Mouse (Mus musculus): ENCODE results near the gene 1700021F05Rik. TPM values are rescaled to one million over a fixed set of nuclear protein-coding genes. Genes with fewer than 3 reads are reported as not detected.

Gene 1700021F05Rik
- total and polyA plus RNA-seq, 3 experiments: 8.0 to 81.4 (median 67.6) TPM

DNA sequence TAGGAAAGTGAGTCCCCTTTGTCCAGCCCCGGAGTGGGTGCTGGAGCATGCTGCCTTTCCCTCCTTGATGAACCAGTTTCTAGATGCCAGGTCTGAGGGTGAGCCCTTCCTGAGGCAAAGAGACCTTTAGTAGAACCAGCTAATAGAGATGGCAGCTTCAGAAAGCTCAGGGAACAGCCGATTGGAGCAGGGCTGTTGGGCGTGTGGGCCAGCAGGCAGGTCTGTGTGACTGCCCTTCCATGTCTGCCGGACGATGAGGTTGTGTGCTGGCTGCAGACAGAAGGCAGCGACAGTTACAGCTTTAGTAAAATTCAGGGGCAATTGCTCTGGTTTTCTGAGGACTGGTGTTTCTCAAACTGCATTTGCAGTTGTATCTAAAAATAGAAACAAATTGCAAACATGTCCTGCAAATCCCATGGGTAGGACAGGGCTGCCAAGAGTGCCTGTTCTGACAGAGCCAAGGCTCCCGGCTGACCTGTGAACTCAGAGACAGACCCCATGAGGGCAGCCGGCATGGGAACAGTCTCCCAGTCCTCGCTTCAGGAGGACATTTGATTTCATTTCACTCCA lies 57.3 kb downstream of the 1700021F05Rik start:
- DNase-seq: peak; percentile 29

DNA sequence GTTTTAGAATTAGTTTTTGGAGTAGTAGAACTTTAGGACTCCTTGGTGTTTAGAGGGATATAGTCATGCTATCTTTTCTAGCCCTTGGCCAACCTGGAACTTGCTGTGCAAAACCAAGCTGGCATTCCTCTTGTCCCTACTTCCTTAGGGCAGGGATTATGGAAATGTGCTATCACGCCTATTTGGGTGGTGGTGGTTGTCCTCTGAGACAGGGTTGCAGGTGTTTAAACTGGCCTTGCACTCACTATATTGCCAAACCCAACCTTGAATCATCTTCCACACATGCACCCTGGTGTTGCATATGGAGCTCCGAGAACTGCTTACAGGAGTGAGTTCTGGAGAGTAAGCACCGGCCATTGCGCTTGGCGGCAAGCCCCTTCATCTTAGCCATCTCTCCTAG lies 58.8 kb downstream of the 1700021F05Rik start:
- no peak for DNase-seq

DNA sequence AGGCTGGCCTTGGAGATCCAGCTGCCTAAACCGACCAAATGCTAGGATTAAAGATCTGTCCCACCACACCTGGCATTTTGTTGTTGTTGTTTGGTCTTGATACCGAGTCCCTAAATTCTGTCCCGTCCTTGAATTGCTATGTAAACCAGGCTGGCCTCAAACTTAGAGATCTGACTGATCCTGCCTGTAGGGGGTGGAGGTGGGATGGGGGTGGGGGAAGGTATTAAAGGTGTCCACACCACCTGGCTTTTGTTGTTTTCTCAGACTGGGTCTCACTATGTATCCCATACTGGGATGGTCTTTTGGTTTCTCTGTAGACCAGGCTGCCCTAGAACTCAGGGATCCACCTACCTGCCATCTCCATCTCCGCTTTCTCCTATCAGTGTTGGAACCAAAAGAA lies 59.6 kb downstream of the 1700021F05Rik start:
- no peak for DNase-seq

DNA sequence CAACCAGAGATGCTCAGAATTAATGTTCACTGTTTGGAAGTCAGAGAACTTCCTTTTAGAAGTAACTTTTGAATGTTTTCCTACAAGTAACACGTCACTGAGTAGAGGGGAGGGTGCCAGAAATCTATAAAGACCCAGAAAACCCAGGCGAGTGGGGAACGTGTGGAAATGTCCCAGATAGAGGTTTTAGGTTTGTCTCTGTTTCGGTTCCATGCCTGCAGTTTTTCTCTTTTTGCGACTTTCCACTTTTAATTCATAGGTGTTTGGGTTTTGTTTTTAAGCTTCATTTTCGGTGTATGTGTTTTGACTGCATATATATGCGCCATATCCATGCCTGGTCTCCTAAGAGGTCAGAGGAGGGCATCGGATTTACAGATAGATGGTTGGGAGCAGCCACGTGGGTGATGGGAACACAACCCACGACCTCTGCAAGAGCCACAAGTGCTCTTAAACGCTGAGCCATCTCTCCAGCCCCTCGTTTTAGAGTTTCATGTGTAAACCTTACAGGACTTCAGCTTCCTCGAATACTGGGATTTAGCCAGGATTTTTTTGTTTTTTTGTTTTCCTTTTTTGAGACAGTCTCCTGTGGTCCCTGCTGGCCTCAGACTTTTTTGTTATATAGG lies 60.5 kb downstream of the 1700021F05Rik start:
- DNase-seq: no peak

DNA sequence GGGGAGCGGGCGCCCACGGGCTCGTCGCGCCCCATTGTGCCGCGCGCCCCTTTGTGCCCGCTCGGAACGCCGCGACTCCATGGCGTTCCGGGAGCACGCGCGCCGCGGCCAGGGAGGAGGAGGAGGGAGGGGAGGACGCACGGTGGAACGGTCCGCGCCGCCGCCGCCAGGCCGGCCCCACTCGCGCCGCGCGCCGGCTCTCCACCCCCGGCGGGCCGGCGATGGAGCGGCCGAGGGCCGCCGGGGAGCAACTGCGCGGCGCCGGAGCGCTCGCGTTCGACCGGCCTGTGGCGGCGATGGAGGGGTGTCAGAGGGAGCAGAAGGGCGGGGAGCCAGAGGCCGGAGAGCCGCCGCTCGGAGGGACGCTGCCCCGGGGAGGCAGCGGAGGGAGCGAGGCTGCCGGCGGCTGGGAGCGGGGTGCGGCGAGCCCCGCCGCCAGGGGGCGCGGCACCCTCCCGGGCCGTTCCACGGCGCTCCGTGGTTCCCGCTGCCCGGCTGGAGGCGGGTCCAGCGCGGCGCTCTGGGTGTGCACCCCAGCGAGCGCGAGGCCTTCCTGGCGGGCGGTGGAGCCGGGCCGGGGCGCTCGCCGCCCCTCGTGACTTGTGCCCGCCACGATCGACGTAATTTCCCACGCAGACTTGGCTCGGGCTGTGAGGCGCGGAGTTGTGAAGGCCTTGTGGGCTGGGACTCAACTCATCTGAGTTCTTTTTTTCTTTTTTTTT lies 61.2 kb downstream of the 1700021F05Rik start:
- DNase-seq: peak; percentile 95

DNA sequence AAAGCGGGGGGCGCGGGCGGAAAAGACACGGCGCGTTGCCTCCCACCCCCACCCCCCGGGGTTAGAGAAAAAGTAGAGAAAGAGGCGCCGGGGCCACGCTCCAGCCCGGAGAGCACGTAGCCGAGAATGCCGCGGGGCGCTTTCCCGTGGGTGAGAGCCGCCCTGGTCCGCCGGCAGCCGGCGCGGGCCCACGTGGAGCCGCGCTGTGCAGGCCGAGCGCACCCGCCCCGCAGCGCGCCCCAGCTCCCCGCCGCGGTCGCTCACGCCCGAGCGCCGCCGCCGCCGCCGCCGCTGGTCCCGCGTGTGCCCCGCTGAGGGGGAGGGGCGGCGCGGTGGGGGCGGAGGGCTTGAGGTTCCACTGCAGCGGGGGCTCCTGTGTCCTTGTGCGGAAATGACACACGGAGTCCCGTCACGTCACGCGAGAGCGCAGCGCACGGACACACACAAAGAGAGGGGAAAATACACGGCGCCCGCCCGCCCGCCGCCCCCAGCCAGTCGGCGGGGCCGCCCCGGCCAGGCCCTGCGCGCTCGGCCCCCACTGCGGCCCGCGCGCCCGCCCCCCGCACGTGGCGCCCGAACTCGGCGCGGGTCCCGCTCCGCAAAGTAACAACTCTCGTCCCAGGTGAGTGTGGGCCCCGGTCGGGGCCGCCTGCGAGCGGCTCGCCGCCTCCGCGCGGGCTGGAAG lies 61.9 kb downstream of the 1700021F05Rik start, which contains the start of gene Bend3:
Gene Bend3 (plus strand): TSS at position 81 of the 685 bp plus-strand sequence.
- peak; percentile 77 for DNase-seq

DNA sequence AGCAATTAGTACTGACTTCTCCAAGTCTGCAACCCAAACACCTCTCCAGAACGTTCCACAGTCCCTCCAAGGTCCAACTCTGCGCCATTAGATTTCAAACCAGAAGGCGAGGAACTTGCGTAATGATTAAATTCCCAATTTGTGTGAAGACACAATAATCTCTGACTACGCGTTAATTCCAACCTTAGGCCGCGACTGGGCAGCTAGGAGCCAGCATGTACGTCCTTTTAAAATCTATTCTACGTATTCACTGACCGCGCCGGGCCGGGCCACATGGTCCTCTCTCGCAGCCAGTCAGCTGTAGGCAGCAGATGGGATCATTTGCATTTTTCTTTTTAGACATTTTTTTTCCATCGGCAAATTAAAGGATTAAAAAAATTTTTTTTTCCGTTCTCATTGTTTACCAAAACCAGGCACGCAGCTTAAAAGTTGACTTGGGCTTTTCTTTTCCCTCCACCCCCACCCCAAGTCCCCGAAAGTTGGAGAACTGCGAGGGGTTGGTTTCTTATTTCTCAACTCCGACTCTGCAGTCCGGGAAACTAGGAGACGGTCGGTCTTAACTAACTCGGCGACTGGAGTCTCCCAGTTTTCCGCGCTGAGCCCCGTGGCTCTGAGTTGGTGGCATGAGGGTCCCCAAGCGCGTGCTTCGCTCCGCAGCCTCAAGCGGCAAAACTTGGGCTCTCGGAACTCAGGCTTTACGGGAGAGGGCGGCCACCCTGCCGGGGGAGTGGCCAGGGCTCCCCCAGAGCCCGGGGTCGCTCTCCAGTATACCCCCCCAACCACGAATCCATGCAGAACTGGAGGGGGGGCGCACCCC lies 62.7 kb downstream of the 1700021F05Rik start:
- peak; percentile 82 for DNase-seq

DNA sequence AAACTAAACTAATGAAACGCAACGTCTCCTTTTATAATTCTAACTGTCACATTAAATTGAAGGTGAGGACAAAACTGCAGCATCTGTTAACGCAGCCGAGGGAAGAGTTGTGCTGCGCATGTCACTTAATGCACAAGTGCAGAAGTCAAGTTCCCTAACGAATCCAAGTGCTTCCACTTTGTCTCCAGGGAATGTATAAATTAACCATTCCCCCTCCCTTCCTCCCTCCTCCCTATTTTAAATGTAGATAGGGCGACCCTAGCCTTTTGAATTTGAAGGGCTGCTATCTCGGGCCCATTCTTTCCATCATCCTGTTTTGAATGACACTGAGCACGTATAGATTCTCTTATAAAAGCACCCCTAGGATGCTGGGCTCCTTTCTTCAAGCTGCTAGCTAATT lies 63.3 kb downstream of the 1700021F05Rik start:
- DNase-seq: no peak

DNA sequence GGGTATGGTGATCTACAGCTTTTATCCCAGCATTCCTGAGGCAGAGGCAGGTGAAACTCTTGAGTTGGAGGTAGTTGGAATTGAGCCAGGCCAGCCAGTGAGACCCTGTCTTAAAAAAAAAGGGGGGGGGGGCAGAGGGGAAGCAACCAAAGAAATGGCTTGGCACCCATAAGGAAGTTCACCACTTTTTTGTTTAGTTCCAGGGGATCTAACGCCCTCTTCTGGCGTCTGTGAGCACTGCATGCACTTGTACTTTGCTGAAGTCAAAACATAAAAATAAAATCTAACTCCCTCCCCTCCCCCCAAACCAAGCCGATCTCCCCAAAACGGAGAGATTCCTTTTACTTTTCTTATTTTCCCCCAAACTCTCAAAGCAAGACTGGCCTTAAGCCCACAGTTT lies 65.4 kb downstream of the 1700021F05Rik start:
- DNase-seq: no peak

Other genes starting within 250 kb of the 1700021F05Rik start
- gene Bend3, start 62.2 kb downstream of the 1700021F05Rik start, total RNA-seq (2021): 1 to 10 TPM; 5.6 to 7.8 TPM
- gene Bend3, start 62.2 kb downstream of the 1700021F05Rik start, polyA plus RNA-seq (2012; rRNA removed): 3.1 and 3.4 TPM in 2 replicates
- gene Gm9803, start 16.9 kb downstream of the 1700021F05Rik start, total RNA-seq (2021): 10 to 100 TPM; 26.8 to 27.4 TPM
- gene Gm9803, start 16.9 kb downstream of the 1700021F05Rik start, polyA plus RNA-seq (2012; rRNA removed): 130 and 175 TPM in 2 replicates
- 10 to 100 TPM; 24.6 to 44.7 TPM for gene Cd24a, start 37.3 kb upstream of the 1700021F05Rik start, total RNA-seq (2021)
- 12.3 and 16.5 TPM in 2 replicates for gene Cd24a, start 37.3 kb upstream of the 1700021F05Rik start, polyA plus RNA-seq (2012; rRNA removed)

Measured in adrenal gland, adult 2 months (tissue).